Mouse (Mus musculus) liver, adult 2 months (tissue): ENCODE measurements at regions not wholly inside any gene's neighbourhood (a gene's known extent, or its start where the extent isn't known, plus 50 kb on each side); places are given as distances from the start of the nearest gene placed in this dataset.

Experiments used
- DNase-seq: peaks from one replicate; pipeline ENCODE4 v3.0.0-alpha.2; 2011; ENCODE audit warnings: low read depth, low spot score; ENCODE audit errors: extremely low read depth
- H3K27ac ChIP-seq: fragments of 200-500 bp; replicated peaks from 2 replicates; pipeline ENCODE4 v1.5.1; 2012; ENCODE audit warnings: low read depth, mild to moderate bottlenecking, control low read depth, inconsistent platforms, low read length; ENCODE audit not compliant: insufficient read depth
- H3K27me3 ChIP-seq: fragments of 200-500 bp; 2 replicates; pipeline ENCODE4 v1.6.1; 2012; ENCODE audit warnings: mild to moderate bottlenecking, moderate library complexity, low read length, inconsistent platforms; ENCODE audit not compliant: control insufficient read depth, insufficient read depth
- H3K36me3 ChIP-seq: fragments of 200-500 bp; 2 replicates; pipeline ENCODE4 v1.6.1; 2012; ENCODE audit warnings: low read length, inconsistent platforms; ENCODE audit not compliant: control insufficient read depth, insufficient read depth
- H3K4me1 ChIP-seq: fragments of 200-500 bp; 2 replicates; pipeline ENCODE4 v1.6.1; 2011; ENCODE audit warnings: low read length; ENCODE audit not compliant: control insufficient read depth, insufficient read depth
- H3K4me3 ChIP-seq: fragments of 200-500 bp; 2 replicates; pipeline ENCODE4 v1.5.1; 2011; ENCODE audit warnings: low read depth, mild to moderate bottlenecking, control low read depth, low read length, moderate library complexity; ENCODE audit not compliant: insufficient read depth
- H3K79me2 ChIP-seq: fragments of 200-500 bp; 2 replicates; pipeline ENCODE4 v1.6.1; 2012; ENCODE audit warnings: inconsistent platforms, mild to moderate bottlenecking, low read length, moderate library complexity; ENCODE audit not compliant: control insufficient read depth, insufficient read depth
- H3K9ac ChIP-seq: fragments of 200-500 bp; 2 replicates; pipeline ENCODE4 v1.6.1; 2012; ENCODE audit warnings: low read depth, mild to moderate bottlenecking, control low read depth, inconsistent platforms, low read length
- CTCF ChIP-seq: fragments of 200-500 bp; IDR thresholded peaks from 2 replicates; pipeline ENCODE4 v1.5.1; 2011; ENCODE audit warnings: low read depth, low read length, control low read depth
- POLR2A ChIP-seq: fragments of 200-500 bp; IDR thresholded peaks from 2 replicates; pipeline ENCODE4 v1.6.1; 2011; ENCODE audit warnings: low read length, control low read depth; ENCODE audit not compliant: insufficient read depth; ENCODE audit errors: extremely low read depth
- WGBS: fragments of 180-500 bp; shearing (Covaris S2); methylation state at CpG from one replicate; pipeline ENCODE4 v1.1.7; 2018; 5-methylcytosine and 5-hydroxymethylcytosine counted together

GRCm38 (mm10) chr3:120774951-120775350 lies 396.5 kb downstream of the Rwdd3 start:
- Histone ChIP-seq H3K4me3 (no peak overlapping the region), H3K79me2 (no peaks in the 10 kb centered on the region), H3K9ac (no peak overlapping the region), H3K36me3 (no peaks in the 10 kb centered on the region), H3K27ac (no peak overlapping the region), H3K27me3 (no peaks in the 10 kb centered on the region), H3K4me1 (no peaks in the 10 kb centered on the region)
- 92% methylated on average over 6 of the region's 6 CpGs for WGBS
- TF ChIP-seq POLR2A (no peak), CTCF (no peak)
- DNase-seq = no peak

GRCm38 (mm10) chr3:120761681-120762080 lies 409.8 kb downstream of the Rwdd3 start:
- Histone ChIP-seq H3K36me3 (no peaks in the 10 kb centered on the region), H3K9ac (no peak overlapping the region), H3K4me1 (no peaks in the 10 kb centered on the region), H3K79me2 (no peaks in the 10 kb centered on the region), H3K4me3 (no peak overlapping the region), H3K27ac (no peak overlapping the region), H3K27me3 (no peaks in the 10 kb centered on the region; the same call in 1 of the 2 replicates)
- peak; percentile 7 for DNase-seq
- 68% methylated on average over 4 of the region's 4 CpGs for WGBS
- no peak for TF ChIP-seq POLR2A
- TF ChIP-seq CTCF = no peak

- no peaks in the 10 kb centered on the region for H3K36me3 ChIP-seq
- 83% methylated on average over 3 of the region's 3 CpGs for WGBS
These were observed 410.3 kb downstream of the Rwdd3 start for GRCm38 (mm10) chr3:120761223-120761622.

GRCm38 (mm10) chr3:120748513-120748912 lies 423.0 kb downstream of the Rwdd3 start:
- Histone ChIP-seq H3K79me2 (no peaks in the 10 kb centered on the region), H3K4me1 (no peaks in the 10 kb centered on the region), H3K27me3 (no peaks in the 10 kb centered on the region), H3K9ac (no peak overlapping the region), H3K4me3 (no peak overlapping the region), H3K27ac (no peak overlapping the region), H3K36me3 (no peaks in the 10 kb centered on the region)
- TF ChIP-seq POLR2A = no peak
- TF ChIP-seq CTCF = no peak
- DNase-seq = no peak
- WGBS = 82% methylated on average over 4 of the region's 4 CpGs

More at GRCm38 (mm10) chr3:120761223-120761622, 410.3 kb downstream of the Rwdd3 start:
- H3K9ac ChIP-seq = no peak overlapping the region
- TF ChIP-seq POLR2A = no peak
- no peak for TF ChIP-seq CTCF
- no peaks in the 10 kb centered on the region for H3K4me1 ChIP-seq
- no peaks in the 10 kb centered on the region; the same call in 1 of the 2 replicates for H3K27me3 ChIP-seq
- H3K4me3 ChIP-seq = no peak overlapping the region
- H3K27ac ChIP-seq = no peak overlapping the region
- H3K79me2 ChIP-seq = no peaks in the 10 kb centered on the region
- no peak for DNase-seq

- no peaks in the 10 kb centered on the region for H3K79me2 ChIP-seq
- H3K36me3 ChIP-seq = no peaks in the 10 kb centered on the region
- no peak overlapping the region for H3K9ac ChIP-seq
- no peaks in the 10 kb centered on the region for H3K27me3 ChIP-seq
- no peak overlapping the region for H3K27ac ChIP-seq
- peak; percentile 6 for DNase-seq
- H3K4me1 ChIP-seq = no peaks in the 10 kb centered on the region
- H3K4me3 ChIP-seq = no peak overlapping the region
- 85% methylated on average over 4 of the region's 4 CpGs for WGBS
- TF ChIP-seq CTCF (0 out of 2 replicates have a peak, but pooled peaks have one; percentile 16), POLR2A (no peak)
These were observed 423.8 kb downstream of the Rwdd3 start for GRCm38 (mm10) chr3:120747678-120748077.

GRCm38 (mm10) chr3:120733332-120733731 lies 438.2 kb downstream of the Rwdd3 start:
- no peak overlapping the region for H3K4me3 ChIP-seq
- no peaks in the 10 kb centered on the region for H3K27me3 ChIP-seq
- H3K36me3 ChIP-seq = no peaks in the 10 kb centered on the region
- H3K27ac ChIP-seq = no peak overlapping the region
- H3K79me2 ChIP-seq = no peaks in the 10 kb centered on the region
- H3K9ac ChIP-seq = no peak overlapping the region
- WGBS = 95% methylated on average over 6 of the region's 6 CpGs
- no peak for DNase-seq
- TF ChIP-seq CTCF (no peak), POLR2A (no peak)
- H3K4me1 ChIP-seq = no peaks in the 10 kb centered on the region
